Mouse (Mus musculus) bone marrow, adult 2 months (tissue): ENCODE results near the gene Arl3.

Experiments used
- CTCF ChIP-seq: fragments of 200-500 bp; IDR thresholded peaks from 2 replicates; pipeline ENCODE4 v1.5.1; 2011; ENCODE audit warnings: low read length, control low read depth; ENCODE audit not compliant: control insufficient read depth, insufficient read depth
- POLR2A ChIP-seq: fragments of 200-500 bp; IDR thresholded peaks from 2 replicates; pipeline ENCODE4 v1.6.1; 2011; ENCODE audit warnings: low read depth, mild to moderate bottlenecking, control low read depth, low read length, borderline replicate concordance; ENCODE audit not compliant: control insufficient read depth

DNA sequence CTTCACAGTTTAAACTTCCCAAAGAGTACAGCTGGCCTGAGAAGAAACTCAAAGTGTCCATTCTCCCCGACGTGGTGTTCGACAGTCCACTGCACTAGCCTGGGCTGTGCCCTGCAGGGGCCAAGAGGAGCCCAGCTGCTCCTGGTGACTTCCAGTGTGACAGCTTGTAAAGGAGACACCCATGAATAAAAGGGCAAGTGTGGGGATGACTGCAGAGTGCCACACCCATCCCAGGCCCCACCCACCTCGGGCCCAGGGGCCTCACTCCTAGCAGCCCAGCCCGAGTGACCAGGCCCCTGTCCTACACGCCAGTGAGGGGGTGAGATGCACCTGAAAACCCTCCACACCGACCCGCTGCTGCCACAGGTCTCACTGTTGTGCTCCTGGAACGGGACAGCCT, 87.2 kb downstream of the Arl3 start:
- TF ChIP-seq POLR2A (no peak), CTCF (no peak)
